Mouse (Mus musculus) heart, embryonic 11.5 days (tissue): ENCODE results near the gene Fhl4. TPM values are rescaled to one million over a fixed set of nuclear protein-coding genes. Genes with fewer than 3 reads are reported as not detected.

ENCODE experiments used
- ATAC-seq: fragments of 200-750 bp; cut with Nextera tagmentation; replicated peaks from 2 replicates; pipeline ENCODE4 v1.8.0; 2017; ENCODE audit warnings: moderate library complexity; ENCODE audit not compliant: insufficient number of reproducible peaks, low FRiP score, low TSS enrichment
- H3K27ac ChIP-seq: fragments of 300-500 bp; sonication (generic); 2 replicates; pipeline ENCODE4 v1.5.1; 2014; ENCODE audit warnings: mild to moderate bottlenecking, low read depth, low read length
- H3K27me3 ChIP-seq: fragments of 300-500 bp; sonication (generic); 2 replicates; pipeline ENCODE4 v1.6.1; 2014; ENCODE audit warnings: mild to moderate bottlenecking, low read length, mixed read lengths; ENCODE audit not compliant: control insufficient read depth, insufficient read depth
- H3K36me3 ChIP-seq: fragments of 300-500 bp; sonication (generic); 2 replicates; pipeline ENCODE4 v1.6.1; 2014; ENCODE audit warnings: mild to moderate bottlenecking, low read length, moderate library complexity, mixed read lengths; ENCODE audit not compliant: control insufficient read depth, insufficient read depth
- H3K4me1 ChIP-seq: fragments of 300-500 bp; sonication (generic); 2 replicates; pipeline ENCODE4 v1.6.1; 2014; ENCODE audit warnings: low read length; ENCODE audit not compliant: control insufficient read depth, insufficient read depth
- H3K4me2 ChIP-seq: fragments of 300-500 bp; sonication (generic); 2 replicates; pipeline ENCODE4 v1.6.1; 2014; ENCODE audit warnings: mild to moderate bottlenecking, moderate library complexity
- H3K4me3 ChIP-seq: fragments of 300-500 bp; sonication (generic); 2 replicates; pipeline ENCODE4 v1.5.1; 2014; ENCODE audit warnings: low read depth, low read length
- H3K9ac ChIP-seq: fragments of 300-500 bp; sonication (generic); 2 replicates; pipeline ENCODE4 v1.6.1; 2014; ENCODE audit warnings: mild to moderate bottlenecking, low read depth, low read length, moderate library complexity
- H3K9me3 ChIP-seq: fragments of 300-500 bp; sonication (generic); replicated peaks from 2 replicates; pipeline ENCODE4 v1.6.1; 2016; ENCODE audit warnings: low read length; ENCODE audit not compliant: control insufficient read depth
- WGBS: fragments of 180-500 bp; shearing (Covaris S2); extraction: QIAGEN DNeasy Blood & Tissue Kit; methylation state at CpG from one replicate; pipeline ENCODE4 v1.1.7; 2014; ENCODE audit not compliant: insufficient replicate concordance; 5-methylcytosine and 5-hydroxymethylcytosine counted together
- polyA plus RNA-seq: library from polyadenylated mRNA; unstranded; fragments of >200 nt; fragmentation: Nextera tagmentation; extraction: Ambion mirVana; gene quantifications from 2 replicates; pipeline ENCODE4 v1.2.1, GENCODE M21; 2014

Fhl4 gene
- polyA plus RNA-seq, 1 experiment from 2014 or later, result 1.4 TPM

- Histone ChIP-seq H3K4me2 (no peak overlapping the region), H3K36me3 (peaks cover 8% of the 10 kb centered on the region; the same call in 1 of the 2 replicates), H3K9ac (no peak overlapping the region), H3K4me1 (no peaks in the 10 kb centered on the region), H3K9me3 (no peaks in the 10 kb centered on the region), H3K27ac (no peak overlapping the region), H3K27me3 (no peaks in the 10 kb centered on the region), H3K4me3 (no peak overlapping the region)
- ATAC-seq, result no peak
- WGBS, result 55% methylated on average over 4 of the region's 4 CpGs
These were observed 12.1 kb upstream of the Fhl4 start for GRCm38 (mm10) chr10:85114409-85114808.

- Histone ChIP-seq H3K4me3 (peak overlapping the region; percentile 67), H3K9ac (peak overlapping the region; percentile 83), H3K27me3 (no peaks in the 10 kb centered on the region), H3K9me3 (no peaks in the 10 kb centered on the region), H3K27ac (peak overlapping the region; percentile 88), H3K4me2 (peak overlapping the region; percentile 70), H3K4me1 (no peaks in the 10 kb centered on the region; the same call in 1 of the 2 replicates), H3K36me3 (no peaks in the 10 kb centered on the region)
- WGBS, result under 1% methylated on average over 34 of the region's 34 CpGs
- peak; percentile 58 for ATAC-seq
These were observed 990 bp upstream of the Fhl4 start for GRCm38 (mm10) chr10:85103085-85103885.

- Histone ChIP-seq H3K9me3 (no peaks in the 10 kb centered on the region), H3K36me3 (no peaks in the 10 kb centered on the region), H3K9ac (peak overlapping the region; percentile 83), H3K4me2 (peak overlapping the region; percentile 70), H3K4me1 (no peaks in the 10 kb centered on the region; the same call in 1 of the 2 replicates), H3K4me3 (peak overlapping the region; percentile 67), H3K27ac (peak overlapping the region; percentile 88), H3K27me3 (no peaks in the 10 kb centered on the region)
- peak; percentile 13; the same call in 1 of the 2 replicates for ATAC-seq
- WGBS, result 0% methylated on average over 10 of the region's 10 CpGs
These were observed 454 bp downstream of the Fhl4 start for GRCm38 (mm10) chr10:85101841-85102240.

- H3K4me3 ChIP-seq, result no peak overlapping the region
- no peak overlapping the region for H3K27ac ChIP-seq
- no peaks in the 10 kb centered on the region for H3K4me1 ChIP-seq
- no peak for ATAC-seq
- no peak overlapping the region for H3K4me2 ChIP-seq
- WGBS, result 46% methylated on average over 4 of the region's 4 CpGs
- H3K36me3 ChIP-seq, result no peaks in the 10 kb centered on the region
- H3K9me3 ChIP-seq, result no peaks in the 10 kb centered on the region
- H3K9ac ChIP-seq, result no peak overlapping the region
- no peaks in the 10 kb centered on the region for H3K27me3 ChIP-seq
These were observed 30.6 kb downstream of the Fhl4 start for GRCm38 (mm10) chr10:85071605-85072152.

- Histone ChIP-seq H3K9me3 (no peaks in the 10 kb centered on the region), H3K27ac (no peak overlapping the region), H3K4me1 (no peaks in the 10 kb centered on the region), H3K27me3 (no peaks in the 10 kb centered on the region), H3K4me3 (no peak overlapping the region), H3K4me2 (no peak overlapping the region), H3K9ac (no peak overlapping the region), H3K36me3 (no peaks in the 10 kb centered on the region)
- ATAC-seq, result no peak
- 86% methylated on average over 2 of the region's 2 CpGs for WGBS
These were observed 47.4 kb downstream of the Fhl4 start for GRCm38 (mm10) chr10:85054876-85055275.

GRCm38 (mm10) chr10:85052451-85052850, 49.8 kb downstream of the Fhl4 start:
- Histone ChIP-seq H3K27ac (no peak overlapping the region), H3K9me3 (no peaks in the 10 kb centered on the region), H3K4me1 (no peaks in the 10 kb centered on the region), H3K27me3 (no peaks in the 10 kb centered on the region), H3K9ac (no peak overlapping the region), H3K4me2 (no peak overlapping the region), H3K36me3 (no peaks in the 10 kb centered on the region), H3K4me3 (no peak overlapping the region)
- WGBS, result 31% methylated on average over 4 of the region's 4 CpGs
- ATAC-seq, result no peak

- Histone ChIP-seq H3K36me3 (no peaks in the 10 kb centered on the region), H3K27ac (no peak overlapping the region), H3K4me1 (no peaks in the 10 kb centered on the region), H3K27me3 (no peaks in the 10 kb centered on the region), H3K9me3 (no peaks in the 10 kb centered on the region), H3K4me3 (no peak overlapping the region), H3K4me2 (no peak overlapping the region), H3K9ac (no peak overlapping the region)
- no peak for ATAC-seq
- WGBS, result 45% methylated on average over 4 of the region's 4 CpGs
These were observed 51.6 kb downstream of the Fhl4 start for GRCm38 (mm10) chr10:85050668-85051208.

GRCm38 (mm10) chr10:85048008-85048407, 54.3 kb downstream of the Fhl4 start:
- Histone ChIP-seq H3K27me3 (no peaks in the 10 kb centered on the region), H3K4me1 (peaks cover 2% of the 10 kb centered on the region; the same call in 1 of the 2 replicates), H3K27ac (no peak overlapping the region), H3K4me2 (no peak overlapping the region), H3K36me3 (no peaks in the 10 kb centered on the region), H3K9me3 (no peaks in the 10 kb centered on the region), H3K9ac (no peak overlapping the region), H3K4me3 (no peak overlapping the region)
- no peak for ATAC-seq
- WGBS, result 87% methylated on average over 8 of the region's 8 CpGs
